Mouse (Mus musculus) neural tube, embryonic 12.5 days (tissue): ENCODE results near the gene B3galnt2. TPM values are rescaled to one million over a fixed set of nuclear protein-coding genes. Genes with fewer than 3 reads are reported as not detected.

ENCODE experiments used
- ATAC-seq: fragments of 200-750 bp; cut with Nextera tagmentation; 2 replicates; pipeline ENCODE4 v1.8.0; 2017; ENCODE audit warnings: low read depth, mild to moderate bottlenecking, moderate TSS enrichment, moderate library complexity; ENCODE audit not compliant: low FRiP score
- H3K27ac ChIP-seq: fragments of 300-500 bp; sonication (generic); 2 replicates; pipeline ENCODE4 v1.5.1; 2016
- H3K27me3 ChIP-seq: fragments of 300-500 bp; sonication (generic); replicated peaks from 2 replicates; pipeline ENCODE4 v1.6.1; 2016; ENCODE audit warnings: mild to moderate bottlenecking
- H3K36me3 ChIP-seq: fragments of 300-500 bp; sonication (generic); 2 replicates; pipeline ENCODE4 v1.6.1; 2016; ENCODE audit warnings: mild to moderate bottlenecking
- H3K4me1 ChIP-seq: fragments of 300-500 bp; sonication (generic); 2 replicates; pipeline ENCODE4 v1.6.1; 2016
- H3K4me2 ChIP-seq: fragments of 300-500 bp; sonication (generic); replicated peaks from 2 replicates; pipeline ENCODE4 v1.6.1; 2016; ENCODE audit warnings: mild to moderate bottlenecking
- H3K4me3 ChIP-seq: fragments of 300-500 bp; sonication (generic); 2 replicates; pipeline ENCODE4 v1.5.1; 2016
- H3K9ac ChIP-seq: fragments of 300-500 bp; sonication (generic); 2 replicates; pipeline ENCODE4 v1.6.1; 2016; ENCODE audit warnings: mild to moderate bottlenecking
- H3K9me3 ChIP-seq: fragments of 300-500 bp; sonication (generic); 2 replicates; pipeline ENCODE4 v1.6.1; 2016; ENCODE audit warnings: mild to moderate bottlenecking
- WGBS: fragments of 180-500 bp; shearing (Covaris S2); methylation state at CpG from one replicate; pipeline ENCODE4 v1.1.7; 2016; 5-methylcytosine and 5-hydroxymethylcytosine counted together
- polyA plus RNA-seq: library from polyadenylated mRNA; unstranded; fragments of >200 nt; fragmentation: Nextera tagmentation; extraction: Ambion mirVana; gene quantifications from 2 replicates; pipeline ENCODE4 v1.2.1, GENCODE M21; 2016

B3galnt2 gene
- polyA plus RNA-seq, result 28.3 and 33.8 TPM in 2 replicates

GRCm38 (mm10) chr13:13953874-13954832 lies at the start of gene B3galnt2:
Gene B3galnt2, plus strand, starts transcription at chr13:13954469.
- peak within 1 kb of the TSS; percentile 76 for H3K4me2 ChIP-seq
- no peaks in the 10 kb centered on the region for H3K36me3 ChIP-seq
- peak within 1 kb of the TSS; percentile 82 for H3K4me3 ChIP-seq
- no peaks in the 10 kb centered on the region for H3K9me3 ChIP-seq
- H3K27me3 ChIP-seq, result no peaks in the 10 kb centered on the region
- peaks cover 5% of the 10 kb centered on the region; the same call in 1 of the 2 replicates for H3K4me1 ChIP-seq
- H3K9ac ChIP-seq, result peak within 1 kb of the TSS; percentile 81
- peak; percentile 99 for ATAC-seq
- H3K27ac ChIP-seq, result peak within 1 kb of the TSS; percentile 37; the same call in 1 of the 2 replicates
- under 1% methylated on average over 78 of the region's 78 CpGs for WGBS

GRCm38 (mm10) chr13:13911341-13911740 lies 42.9 kb upstream of the B3galnt2 start:
- Histone ChIP-seq H3K9me3 (no peaks in the 10 kb centered on the region), H3K4me1 (no peaks in the 10 kb centered on the region), H3K27ac (no peak overlapping the region), H3K9ac (no peak overlapping the region), H3K4me3 (no peak overlapping the region), H3K36me3 (no peaks in the 10 kb centered on the region), H3K4me2 (no peak overlapping the region), H3K27me3 (no peaks in the 10 kb centered on the region)
- WGBS, result 55% methylated on average over 2 of the region's 2 CpGs
- ATAC-seq, result no peak

- WGBS, result 94% methylated on average over 3 of the region's 3 CpGs
- no peak overlapping the region for H3K27ac ChIP-seq
- H3K4me1 ChIP-seq, result no peaks in the 10 kb centered on the region
- no peaks in the 10 kb centered on the region for H3K9me3 ChIP-seq
- H3K4me3 ChIP-seq, result no peak overlapping the region
- no peak for ATAC-seq
- H3K36me3 ChIP-seq, result no peaks in the 10 kb centered on the region
- H3K4me2 ChIP-seq, result no peak overlapping the region
- H3K27me3 ChIP-seq, result no peaks in the 10 kb centered on the region
- no peak overlapping the region for H3K9ac ChIP-seq
These were observed 34.9 kb upstream of the B3galnt2 start for GRCm38 (mm10) chr13:13919396-13919795.

GRCm38 (mm10) chr13:13922526-13922925 lies 31.7 kb upstream of the B3galnt2 start:
- H3K4me1 ChIP-seq, result no peaks in the 10 kb centered on the region
- no peak overlapping the region for H3K9ac ChIP-seq
- ATAC-seq, result no peak
- H3K4me3 ChIP-seq, result no peak overlapping the region
- no peak overlapping the region for H3K27ac ChIP-seq
- no peaks in the 10 kb centered on the region for H3K27me3 ChIP-seq
- H3K4me2 ChIP-seq, result no peak overlapping the region
- H3K9me3 ChIP-seq, result no peaks in the 10 kb centered on the region
- no peaks in the 10 kb centered on the region for H3K36me3 ChIP-seq

- Histone ChIP-seq H3K4me2 (no peak overlapping the region), H3K27ac (no peak overlapping the region), H3K27me3 (no peaks in the 10 kb centered on the region), H3K4me1 (no peaks in the 10 kb centered on the region), H3K9ac (no peak overlapping the region), H3K36me3 (no peaks in the 10 kb centered on the region), H3K9me3 (no peaks in the 10 kb centered on the region), H3K4me3 (no peak overlapping the region)
- ATAC-seq, result no peak
- WGBS, result 82% methylated on average over 2 of the region's 2 CpGs
These were observed 24.3 kb upstream of the B3galnt2 start for GRCm38 (mm10) chr13:13929982-13930381.

- 0 out of 2 replicates have a peak overlapping the region, but pooled peaks have one; percentile 37 for H3K27ac ChIP-seq
- H3K36me3 ChIP-seq, result no peaks in the 10 kb centered on the region
- peak; percentile 35 for ATAC-seq
- H3K4me1 ChIP-seq, result peaks cover 5% of the 10 kb centered on the region; the same call in 1 of the 2 replicates
- no peaks in the 10 kb centered on the region for H3K27me3 ChIP-seq
- peak overlapping the region; percentile 82 for H3K4me3 ChIP-seq
- under 1% methylated on average over 29 of the region's 29 CpGs for WGBS
- H3K9ac ChIP-seq, result peak overlapping the region; percentile 81
- H3K9me3 ChIP-seq, result no peaks in the 10 kb centered on the region
- peak overlapping the region; percentile 76 for H3K4me2 ChIP-seq
These were observed 662 bp downstream of the B3galnt2 start for GRCm38 (mm10) chr13:13954931-13955330.

GRCm38 (mm10) chr13:13956686-13957085 lies 2.4 kb downstream of the B3galnt2 start:
- Histone ChIP-seq H3K4me3 (no peak overlapping the region), H3K4me1 (peaks cover 5% of the 10 kb centered on the region; the same call in 1 of the 2 replicates), H3K9me3 (no peaks in the 10 kb centered on the region), H3K9ac (no peak overlapping the region), H3K4me2 (no peak overlapping the region), H3K36me3 (no peaks in the 10 kb centered on the region), H3K27me3 (no peaks in the 10 kb centered on the region), H3K27ac (no peak overlapping the region)
- ATAC-seq, result no peak
- 82% methylated on average over 4 of the region's 4 CpGs for WGBS

GRCm38 (mm10) chr13:13960211-13960610 lies 5.9 kb downstream of the B3galnt2 start:
- H3K36me3 ChIP-seq, result peaks cover 2% of the 10 kb centered on the region; the same call in 1 of the 2 replicates
- 90% methylated on average over 4 of the region's 4 CpGs for WGBS

GRCm38 (mm10) chr13:13961046-13961445 lies 6.8 kb downstream of the B3galnt2 start:
- H3K27me3 ChIP-seq, result no peaks in the 10 kb centered on the region
- H3K36me3 ChIP-seq, result peaks cover 4% of the 10 kb centered on the region; the same call in 1 of the 2 replicates
- no peak overlapping the region for H3K27ac ChIP-seq
- no peak for ATAC-seq
- no peak overlapping the region for H3K4me2 ChIP-seq
- H3K9me3 ChIP-seq, result no peaks in the 10 kb centered on the region
- no peak overlapping the region for H3K4me3 ChIP-seq
- 95% methylated on average over 4 of the region's 4 CpGs for WGBS
- H3K9ac ChIP-seq, result no peak overlapping the region
- no peaks in the 10 kb centered on the region for H3K4me1 ChIP-seq

More at GRCm38 (mm10) chr13:13960211-13960610, 5.9 kb downstream of the B3galnt2 start:
- no peak overlapping the region for H3K4me2 ChIP-seq
- H3K4me3 ChIP-seq, result no peak overlapping the region
- H3K9me3 ChIP-seq, result no peaks in the 10 kb centered on the region
- ATAC-seq, result no peak
- no peaks in the 10 kb centered on the region for H3K27me3 ChIP-seq
- no peak overlapping the region for H3K9ac ChIP-seq
- no peak overlapping the region for H3K27ac ChIP-seq
- H3K4me1 ChIP-seq, result no peaks in the 10 kb centered on the region

GRCm38 (mm10) chr13:13965388-13965964 lies 11.2 kb downstream of the B3galnt2 start:
- H3K4me2 ChIP-seq, result no peak overlapping the region
- H3K9me3 ChIP-seq, result no peaks in the 10 kb centered on the region
- H3K36me3 ChIP-seq, result peaks cover 4% of the 10 kb centered on the region; the same call in 1 of the 2 replicates
- H3K27ac ChIP-seq, result no peak overlapping the region
- WGBS, result 76% methylated on average over 19 of the region's 19 CpGs
- H3K9ac ChIP-seq, result no peak overlapping the region
- no peaks in the 10 kb centered on the region for H3K27me3 ChIP-seq
- H3K4me1 ChIP-seq, result no peaks in the 10 kb centered on the region
- ATAC-seq, result no peak
- no peak overlapping the region for H3K4me3 ChIP-seq

GRCm38 (mm10) chr13:13966172-13966571 lies 11.9 kb downstream of the B3galnt2 start:
- 95% methylated on average over 4 of the region's 4 CpGs for WGBS
- ATAC-seq, result no peak
- no peaks in the 10 kb centered on the region for H3K9me3 ChIP-seq

GRCm38 (mm10) chr13:13968629-13969111 lies 14.4 kb downstream of the B3galnt2 start:
- WGBS, result 89% methylated on average over 4 of the region's 4 CpGs
- Histone ChIP-seq H3K9me3 (no peaks in the 10 kb centered on the region), H3K4me2 (no peak overlapping the region), H3K27ac (no peak overlapping the region), H3K4me1 (no peaks in the 10 kb centered on the region), H3K27me3 (no peaks in the 10 kb centered on the region), H3K4me3 (no peak overlapping the region), H3K9ac (no peak overlapping the region), H3K36me3 (peaks cover 4% of the 10 kb centered on the region; the same call in 1 of the 2 replicates)
- ATAC-seq, result no peak

More at GRCm38 (mm10) chr13:13966172-13966571, 11.9 kb downstream of the B3galnt2 start:
- peaks cover 4% of the 10 kb centered on the region; the same call in 1 of the 2 replicates for H3K36me3 ChIP-seq
- no peak overlapping the region for H3K9ac ChIP-seq
- no peak overlapping the region for H3K4me3 ChIP-seq
- no peaks in the 10 kb centered on the region for H3K4me1 ChIP-seq
- H3K4me2 ChIP-seq, result no peak overlapping the region
- no peaks in the 10 kb centered on the region for H3K27me3 ChIP-seq
- no peak overlapping the region for H3K27ac ChIP-seq
